Mouse (Mus musculus) cerebellum, adult (tissue): ENCODE data around the gene Map4k4.

ENCODE experiments used
- ATAC-seq: cut with Nextera tagmentation; 2 replicates; pipeline ENCODE4 v1.9.2; 2017; ENCODE audit warnings: mild to moderate bottlenecking, moderate library complexity, mixed read lengths; ENCODE audit not compliant: insufficient number of reproducible peaks, low FRiP score, low TSS enrichment

The Map4k4 gene

DNA sequence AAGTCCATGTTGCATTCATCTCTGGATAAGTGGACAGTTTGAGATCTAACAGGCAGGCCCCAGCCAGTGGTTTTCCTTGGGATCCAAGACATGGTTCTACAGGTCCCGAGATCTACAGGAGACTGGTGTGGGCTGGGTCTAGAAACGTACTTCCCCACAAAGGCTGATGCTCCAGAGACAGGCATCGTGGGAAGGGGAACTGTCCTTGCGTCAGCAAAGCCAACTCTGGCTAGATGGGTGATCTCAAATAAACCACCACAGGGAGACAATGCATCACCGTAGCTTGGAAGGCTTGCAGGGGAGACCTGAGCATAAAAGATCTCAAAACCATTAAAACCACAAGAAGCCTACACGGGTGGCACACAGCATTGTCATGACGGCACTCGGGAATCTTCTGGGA, 163.8 kb downstream of the Map4k4 start:
- no peak for ATAC-seq

- ATAC-seq = no peak
Observed at GRCm38 (mm10) chr1:40072558-40072957, 171.8 kb downstream of the Map4k4 start.

DNA sequence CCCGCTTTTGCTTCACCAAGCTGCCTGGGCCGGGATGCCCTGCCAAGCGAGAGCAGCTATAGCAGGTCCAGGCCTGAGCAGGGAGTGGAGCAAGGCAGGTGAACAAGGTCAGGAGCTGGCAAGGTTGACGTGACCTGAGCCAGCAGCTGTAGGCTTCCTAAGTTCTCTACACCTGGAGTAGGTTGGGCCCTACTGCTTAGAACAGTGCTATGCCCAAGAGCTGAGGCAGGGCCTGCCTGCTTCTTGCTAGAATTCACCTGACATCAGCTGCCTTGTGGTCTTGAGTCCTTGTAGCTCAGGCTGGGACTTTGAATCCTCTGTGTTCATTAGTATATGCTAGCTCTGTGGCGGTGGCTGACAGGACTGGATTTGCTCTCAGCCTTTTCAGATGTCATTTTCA, 173.1 kb downstream of the Map4k4 start, which contains the start of gene Il1r2:
Gene Il1r2, plus strand, starts transcription at position 301 of the 400 bp plus-strand sequence.
- no peak for ATAC-seq
